Mouse (Mus musculus) cerebellum, adult 2 months (tissue): Measurements from ENCODE around the gene Itih5.

ENCODE experiments used
- CTCF ChIP-seq: fragments of 200-500 bp; IDR thresholded peaks from 2 replicates; pipeline ENCODE4 v1.5.1; 2011; ENCODE audit warnings: low read depth, mild to moderate bottlenecking, control low read depth, low read length, moderate library complexity, borderline replicate concordance; ENCODE audit not compliant: insufficient read depth
- POLR2A ChIP-seq: fragments of 200-500 bp; IDR thresholded peaks from 2 replicates; pipeline ENCODE4 v1.6.1; 2011; ENCODE audit warnings: low read length, control low read depth, borderline replicate concordance; ENCODE audit not compliant: insufficient read depth

GRCm38 (mm10) chr2:10261337-10261736 lies 108.0 kb downstream of the Itih5 start:
- TF ChIP-seq CTCF = no peak
- no peak for TF ChIP-seq POLR2A
